Mouse (Mus musculus) kidney, adult 2 months (tissue): ENCODE results near the gene Tanc1.

ENCODE experiments used
- CTCF ChIP-seq: fragments of 200-500 bp; conservative IDR thresholded peaks from 2 replicates; pipeline ENCODE4 v1.5.1; 2011; ENCODE audit warnings: low read depth, mild to moderate bottlenecking, control low read depth, low read length, moderate library complexity, mixed read lengths; ENCODE audit not compliant: insufficient read depth, insufficient read length
- POLR2A ChIP-seq: fragments of 200-500 bp; IDR thresholded peaks from one replicate; pipeline ENCODE4 v1.6.1; 2011; ENCODE audit warnings: low read depth, low read length, control low read depth

DNA sequence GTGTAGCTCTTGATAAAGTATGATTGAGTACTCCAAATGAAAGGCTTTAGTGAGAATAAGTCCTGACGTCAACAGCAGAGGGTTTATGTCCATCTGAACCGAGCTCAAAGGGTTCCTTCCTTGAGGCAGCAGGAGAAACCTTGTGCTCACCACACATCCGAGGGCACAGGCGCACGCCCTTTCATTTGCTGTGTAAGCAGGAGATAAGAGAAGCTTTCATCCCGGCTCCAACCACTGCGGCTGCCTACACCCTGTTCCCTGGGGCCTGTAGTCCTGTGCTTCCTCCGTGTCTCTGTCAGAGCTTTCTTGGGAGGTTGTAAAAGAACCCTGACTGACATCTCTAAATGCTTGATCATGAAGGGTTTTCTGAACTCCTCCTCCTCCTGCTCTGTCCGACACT lies 181.5 kb downstream of the Tanc1 start:
- TF ChIP-seq CTCF (no peak), POLR2A (no peak)
